Mouse (Mus musculus) spleen, postnatal 4 days (tissue): ENCODE data around the gene Olfr1411.

Experiments used
- DNase-seq, 2 experiments: peaks; one replicate each; pipeline ENCODE4 v3.0.0; 2022; ENCODE audit warnings: low spot score in 2 of 2

Olfr1411 gene

DNA sequence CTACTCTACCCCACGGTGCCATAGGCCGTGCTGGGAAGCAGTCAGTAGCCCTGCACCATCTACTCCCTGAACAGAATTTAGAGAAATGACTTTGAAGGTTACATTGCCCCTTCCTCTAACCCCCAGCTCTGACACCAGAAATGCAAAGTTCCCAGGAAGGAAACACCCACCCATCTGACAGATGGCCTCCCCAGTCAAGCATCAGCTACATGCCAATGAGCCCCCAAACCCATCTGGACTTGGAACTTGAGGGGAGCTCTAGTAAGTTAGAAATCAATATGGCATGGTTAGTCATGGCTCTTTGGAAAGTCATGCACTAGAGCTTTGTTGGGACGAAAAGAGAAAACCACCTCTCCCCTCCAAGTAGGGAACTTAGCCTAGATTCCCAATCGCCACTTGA, 44.5 kb downstream of the Olfr1411 start:
- DNase-seq = no peak

DNA sequence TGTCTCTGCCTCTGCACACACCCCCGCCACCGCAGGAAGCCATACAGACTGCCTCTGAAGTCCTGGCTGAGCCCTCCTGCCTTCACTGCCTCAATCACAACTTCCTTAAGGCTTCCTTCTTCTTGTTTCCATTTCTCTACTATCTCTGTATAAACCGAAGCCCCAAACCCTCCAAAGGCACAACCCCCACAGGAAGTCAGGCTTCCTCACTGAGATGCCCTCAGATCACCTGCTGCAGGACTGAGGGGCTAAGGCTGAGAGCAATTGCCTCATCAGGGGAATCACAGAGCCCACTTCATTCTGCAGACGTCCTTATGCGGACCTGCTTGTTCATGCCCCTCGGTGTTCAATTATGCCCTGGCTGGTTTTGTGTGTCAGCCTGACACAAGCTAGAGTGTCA, 46.2 kb downstream of the Olfr1411 start:
- no peak for DNase-seq

DNA sequence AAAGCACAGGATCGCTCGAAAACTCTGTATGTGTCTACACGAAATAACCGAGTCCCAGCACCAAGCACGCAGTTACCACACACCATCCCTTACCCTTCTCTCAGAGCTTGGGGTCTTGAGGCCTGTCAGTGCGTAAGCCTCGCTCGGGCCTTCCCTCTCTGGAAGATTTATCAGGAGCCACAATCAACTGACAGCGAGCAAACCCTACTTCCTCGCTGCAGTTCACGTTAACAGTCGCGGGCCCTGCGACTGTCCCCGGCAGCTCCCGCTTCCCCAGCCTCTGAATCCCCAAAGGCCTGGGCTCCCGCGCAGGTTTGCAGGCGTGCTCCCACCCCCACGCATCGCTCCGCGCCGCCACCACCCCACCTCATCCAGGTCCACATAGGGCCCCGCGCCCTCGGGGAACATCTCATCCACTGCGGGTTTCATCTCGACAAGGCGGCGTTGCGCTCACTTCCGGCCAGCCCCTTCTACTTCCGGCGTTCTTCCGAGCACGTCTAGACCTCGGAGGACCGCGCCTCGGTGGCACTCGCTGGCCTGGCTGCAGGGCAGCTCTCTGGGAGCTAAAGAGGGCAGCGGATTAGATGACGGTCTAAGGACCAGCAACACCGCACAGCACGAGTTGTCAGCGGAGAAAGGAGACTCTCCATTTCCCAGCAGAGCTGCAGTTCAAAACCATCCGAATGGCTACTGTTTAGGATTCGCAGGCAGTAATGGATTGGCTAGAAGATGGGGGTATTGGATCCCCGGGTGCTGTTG, 47.5 kb downstream of the Olfr1411 start, which contains the start of gene Cops9:
Gene Cops9 (minus strand): TSS at position 472 of the 759 bp plus-strand sequence.
- peak; percentile 85 to 93 for DNase-seq

DNA sequence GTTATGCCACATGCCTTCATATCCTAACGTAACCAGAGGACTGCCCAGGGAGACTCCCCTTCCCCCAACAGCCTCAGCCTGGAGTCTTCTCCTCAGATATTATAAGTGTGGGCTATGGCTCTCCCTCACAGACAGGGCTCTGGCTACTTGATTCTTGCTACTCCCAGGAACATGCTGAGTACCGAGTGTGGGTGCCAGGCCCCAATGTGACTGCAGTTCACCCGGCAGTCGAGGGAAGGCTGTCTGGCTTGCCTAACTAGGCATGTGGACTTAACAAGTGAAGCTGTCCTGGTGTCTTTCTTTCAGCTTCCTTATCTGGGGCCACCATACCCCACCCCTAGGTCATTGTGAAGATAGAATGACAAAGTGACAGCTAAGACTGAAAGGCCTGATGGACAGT, 49.5 kb downstream of the Olfr1411 start:
- no peak for DNase-seq

DNA sequence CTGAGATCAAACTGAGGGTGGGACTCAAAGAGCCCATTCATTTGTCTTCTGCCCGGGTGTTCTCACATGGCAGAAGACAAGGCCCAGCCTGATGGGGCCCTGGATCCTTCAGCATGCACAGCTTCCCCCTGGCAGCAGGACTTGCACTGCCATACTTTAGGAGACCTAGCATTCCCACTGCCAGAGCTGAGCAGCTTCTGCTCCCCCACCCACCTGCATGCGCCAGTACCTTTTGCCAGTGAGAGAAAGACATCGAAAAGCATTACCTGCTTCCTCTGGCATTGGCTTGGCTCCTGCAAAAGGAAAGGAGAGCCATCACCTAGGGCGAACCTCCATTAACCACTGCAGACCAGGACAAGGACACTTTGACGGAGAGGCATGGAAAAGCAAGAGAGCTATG, 50.7 kb downstream of the Olfr1411 start:
- DNase-seq = no peak

DNA sequence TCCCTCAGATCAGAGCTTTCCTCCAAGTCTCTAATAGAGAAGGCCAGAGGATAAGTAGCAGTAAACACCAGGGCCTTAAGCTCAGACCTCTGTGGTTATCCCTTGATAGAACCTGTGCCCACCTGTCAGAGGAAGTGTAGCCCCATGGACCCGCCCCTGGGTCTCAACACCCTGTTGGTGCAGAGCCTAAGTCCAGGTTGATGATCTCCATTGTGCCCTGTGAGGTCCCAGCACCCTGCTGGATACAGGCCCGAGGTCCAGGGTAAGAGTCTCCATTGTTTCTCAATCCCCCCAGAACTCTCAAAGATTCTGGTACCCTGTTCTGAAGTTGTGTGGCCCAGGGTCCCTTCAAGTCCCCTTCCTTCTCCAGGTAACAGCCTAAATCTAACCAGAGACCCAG, 51.9 kb downstream of the Olfr1411 start:
- no peak for DNase-seq

DNA sequence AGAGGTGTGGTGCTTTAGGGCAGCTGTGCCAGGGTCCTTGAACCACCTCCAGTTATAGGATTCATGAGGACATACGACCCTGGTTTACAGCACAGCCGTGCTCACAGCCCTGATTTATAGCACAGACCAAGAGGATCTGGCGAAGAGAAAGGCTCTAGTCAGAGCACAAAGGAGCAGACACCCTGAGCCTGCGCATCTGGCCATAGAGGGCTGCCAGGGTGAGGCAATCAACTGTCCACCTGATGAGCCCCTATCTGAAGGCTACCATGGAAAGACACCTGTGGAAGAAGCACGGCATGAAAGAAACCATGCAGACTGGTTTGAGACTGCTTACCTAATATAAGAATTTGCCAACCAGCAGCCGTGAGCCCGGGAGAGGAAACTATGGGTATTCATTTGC, 52.4 kb downstream of the Olfr1411 start:
- no peak for DNase-seq

DNA sequence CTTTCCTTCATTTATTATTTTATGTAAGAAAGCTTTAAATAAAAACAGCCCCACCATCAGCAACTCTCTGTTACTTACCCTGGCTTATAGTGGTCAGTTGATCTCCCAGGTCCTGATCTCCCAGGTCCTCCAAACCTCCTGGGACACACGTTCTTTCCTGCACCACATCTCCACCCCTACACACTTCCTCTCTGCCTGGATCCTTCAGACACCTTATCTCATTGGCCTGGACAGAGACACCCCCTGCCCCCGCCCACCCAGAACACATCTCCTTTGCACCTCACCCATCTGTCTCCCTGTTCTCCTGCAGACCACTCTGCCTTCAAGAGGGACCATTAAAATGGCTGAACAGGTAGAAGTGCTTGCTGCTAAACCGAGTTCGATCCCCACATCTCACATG, 52.8 kb downstream of the Olfr1411 start:
- no peak for DNase-seq
